Mouse (Mus musculus): ENCODE measurements around the gene Sh2d3c. TPM values are rescaled to one million over a fixed set of nuclear protein-coding genes. Genes with fewer than 3 reads are reported as not detected.

Gene Sh2d3c
- polyA plus RNA-seq, 1 experiment from 2014 or later, result 41.8 TPM

- 96% methylated on average over 8 of the region's 8 CpGs for WGBS
- no peaks in the 10 kb centered on the region for H3K9me3 ChIP-seq
- no peak overlapping the region for H3K27ac ChIP-seq
- H3K27me3 ChIP-seq, result no peaks in the 10 kb centered on the region
- no peak overlapping the region for H3K9ac ChIP-seq
- H3K4me3 ChIP-seq, result no peak overlapping the region
- no peak for ATAC-seq (ENCODE audit: low FRiP score)
- peaks cover 60% of the 10 kb centered on the region for H3K36me3 ChIP-seq
- no peaks in the 10 kb centered on the region for H3K4me1 ChIP-seq (replicated peaks)
- H3K4me2 ChIP-seq, result no peak overlapping the region
These were observed 17.8 kb upstream of the Sh2d3c start for GRCm38 (mm10) chr2:32703046-32703445.

- WGBS, result 85% methylated on average over 2 of the region's 2 CpGs
- H3K4me1 ChIP-seq (replicated peaks), result no peaks in the 10 kb centered on the region
- H3K27ac ChIP-seq, result no peak within 1 kb of the TSS
- H3K36me3 ChIP-seq, result peaks cover 70% of the 10 kb centered on the region
- H3K27me3 ChIP-seq, result no peaks in the 10 kb centered on the region
- no peak within 1 kb of the TSS for H3K4me3 ChIP-seq
- no peak within 1 kb of the TSS for H3K9ac ChIP-seq
- H3K4me2 ChIP-seq, result no peak within 1 kb of the TSS
- ATAC-seq (ENCODE audit: low FRiP score), result no peak
- H3K9me3 ChIP-seq, result no peaks in the 10 kb centered on the region
These were observed 16.8 kb upstream of the Sh2d3c start, which contains the start of gene Fpgs for GRCm38 (mm10) chr2:32704021-32704421. Gene Fpgs, minus strand, starts transcription at chr2:32704145.

- Histone ChIP-seq H3K4me1 (replicated peaks) (no peaks in the 10 kb centered on the region; the same call in 1 of the 2 replicates), H3K9ac (no peak overlapping the region), H3K4me2 (no peak overlapping the region), H3K36me3 (peaks cover 80% of the 10 kb centered on the region), H3K27me3 (no peaks in the 10 kb centered on the region), H3K9me3 (no peaks in the 10 kb centered on the region), H3K27ac (no peak overlapping the region), H3K4me3 (no peak overlapping the region)
- 90% methylated on average over 7 of the region's 7 CpGs for WGBS
- no peak for ATAC-seq (ENCODE audit: low FRiP score)
These were observed 15.8 kb upstream of the Sh2d3c start for GRCm38 (mm10) chr2:32705018-32705417.

GRCm38 (mm10) chr2:32706971-32707370, 13.9 kb upstream of the Sh2d3c start:
- Histone ChIP-seq H3K27ac (no peak overlapping the region), H3K4me2 (no peak overlapping the region), H3K4me3 (no peak overlapping the region), H3K4me1 (replicated peaks) (peaks cover 11% of the 10 kb centered on the region), H3K27me3 (no peaks in the 10 kb centered on the region), H3K9me3 (no peaks in the 10 kb centered on the region), H3K36me3 (peaks cover 91% of the 10 kb centered on the region), H3K9ac (no peak overlapping the region)
- no peak for ATAC-seq (ENCODE audit: low FRiP score)
- 93% methylated on average over 6 of the region's 6 CpGs for WGBS

- Histone ChIP-seq H3K36me3 (peaks cover 74% of the 10 kb centered on the region), H3K4me2 (no peak overlapping the region), H3K27ac (no peak overlapping the region), H3K4me1 (replicated peaks) (peaks cover 14% of the 10 kb centered on the region), H3K9ac (no peak overlapping the region), H3K27me3 (no peaks in the 10 kb centered on the region), H3K4me3 (no peak overlapping the region), H3K9me3 (no peaks in the 10 kb centered on the region)
- WGBS, result 52% methylated on average over 3 of the region's 3 CpGs
- no peak for ATAC-seq (ENCODE audit: low FRiP score)
These were observed 12.2 kb upstream of the Sh2d3c start for GRCm38 (mm10) chr2:32708643-32709042.

GRCm38 (mm10) chr2:32709521-32710137, 11.2 kb upstream of the Sh2d3c start:
- Histone ChIP-seq H3K4me2 (no peak overlapping the region), H3K4me1 (replicated peaks) (peaks cover 24% of the 10 kb centered on the region)
- ATAC-seq (ENCODE audit: low FRiP score), result no peak

GRCm38 (mm10) chr2:32710425-32710824, 10.4 kb upstream of the Sh2d3c start:
- Histone ChIP-seq H3K4me1 (replicated peaks) (peaks cover 30% of the 10 kb centered on the region), H3K4me2 (no peak overlapping the region), H3K4me3 (no peak overlapping the region), H3K9ac (no peak overlapping the region), H3K27me3 (no peaks in the 10 kb centered on the region), H3K36me3 (peaks cover 56% of the 10 kb centered on the region), H3K27ac (no peak overlapping the region), H3K9me3 (no peaks in the 10 kb centered on the region)
- WGBS, result 86% methylated on average over 5 of the region's 5 CpGs
- ATAC-seq (ENCODE audit: low FRiP score), result no peak

More at GRCm38 (mm10) chr2:32709521-32710137, 11.2 kb upstream of the Sh2d3c start:
- Histone ChIP-seq H3K9ac (no peak overlapping the region), H3K36me3 (peaks cover 64% of the 10 kb centered on the region), H3K27me3 (no peaks in the 10 kb centered on the region), H3K4me3 (no peak overlapping the region), H3K27ac (no peak overlapping the region), H3K9me3 (no peaks in the 10 kb centered on the region)
- 95% methylated on average over 20 of the region's 20 CpGs for WGBS

- no peaks in the 10 kb centered on the region for H3K9me3 ChIP-seq
- peak overlapping the region; percentile 92 for H3K4me3 ChIP-seq
- peaks cover 46% of the 10 kb centered on the region for H3K36me3 ChIP-seq
- peak overlapping the region; percentile 100 for H3K27ac ChIP-seq
- no peak for ATAC-seq (ENCODE audit: low FRiP score)
- H3K4me2 ChIP-seq, result peak overlapping the region; percentile 99
- H3K4me1 ChIP-seq (replicated peaks), result peaks cover 30% of the 10 kb centered on the region
- 33% methylated on average over 9 of the region's 9 CpGs for WGBS
- H3K9ac ChIP-seq, result peak overlapping the region; percentile 94
- H3K27me3 ChIP-seq, result no peaks in the 10 kb centered on the region
These were observed 9.4 kb upstream of the Sh2d3c start for GRCm38 (mm10) chr2:32711301-32712056.

- ATAC-seq (ENCODE audit: low FRiP score), result peak; percentile 23
- Histone ChIP-seq H3K9me3 (no peaks in the 10 kb centered on the region), H3K4me1 (replicated peaks) (peaks cover 30% of the 10 kb centered on the region), H3K36me3 (peaks cover 39% of the 10 kb centered on the region), H3K9ac (peak overlapping the region; percentile 94), H3K27me3 (no peaks in the 10 kb centered on the region), H3K27ac (peak overlapping the region; percentile 100), H3K4me3 (peak overlapping the region; percentile 92), H3K4me2 (peak overlapping the region; percentile 99)
- WGBS, result under 1% methylated on average over 41 of the region's 41 CpGs
These were observed 8.7 kb upstream of the Sh2d3c start for GRCm38 (mm10) chr2:32712108-32712551.

GRCm38 (mm10) chr2:32712586-32712933, 8.3 kb upstream of the Sh2d3c start:
- Histone ChIP-seq H3K36me3 (peaks cover 37% of the 10 kb centered on the region), H3K27ac (peak overlapping the region; percentile 100), H3K9ac (peak overlapping the region; percentile 94), H3K27me3 (no peaks in the 10 kb centered on the region), H3K4me1 (replicated peaks) (peaks cover 30% of the 10 kb centered on the region), H3K4me2 (peak overlapping the region; percentile 99), H3K4me3 (peak overlapping the region; percentile 92), H3K9me3 (no peaks in the 10 kb centered on the region)
- ATAC-seq (ENCODE audit: low FRiP score), result peak; percentile 88
- WGBS, result under 1% methylated on average over 39 of the region's 44 CpGs

- no peaks in the 10 kb centered on the region for H3K9me3 ChIP-seq
- H3K4me3 ChIP-seq, result peak within 1 kb of the TSS; percentile 92
- peak within 1 kb of the TSS; percentile 100 for H3K27ac ChIP-seq
- H3K4me1 ChIP-seq (replicated peaks), result peaks cover 30% of the 10 kb centered on the region
- WGBS, result under 1% methylated on average over 52 of the region's 79 CpGs
- H3K4me2 ChIP-seq, result peak within 1 kb of the TSS; percentile 99
- peak within 1 kb of the TSS; percentile 94 for H3K9ac ChIP-seq
- peak; percentile 90 for ATAC-seq (ENCODE audit: low FRiP score)
- peaks cover 30% of the 10 kb centered on the region for H3K36me3 ChIP-seq
- H3K27me3 ChIP-seq, result no peaks in the 10 kb centered on the region
These were observed 7.7 kb upstream of the Sh2d3c start, which contains the start of gene Cdk9 for GRCm38 (mm10) chr2:32712934-32713817. Gene Cdk9, minus strand, starts transcription at chr2:32713076.
